Mouse (Mus musculus) liver, adult 2 months (tissue): Measurements from ENCODE around the gene Naxd. TPM values are rescaled to one million over a fixed set of nuclear protein-coding genes. Genes with fewer than 3 reads are reported as not detected.

ENCODE experiments used
- DNase-seq: peaks from one replicate; pipeline ENCODE4 v3.0.0-alpha.2; 2011; ENCODE audit warnings: low read depth, low spot score; ENCODE audit errors: extremely low read depth
- H3K27ac ChIP-seq: fragments of 200-500 bp; replicated peaks from 2 replicates; pipeline ENCODE4 v1.5.1; 2012; ENCODE audit warnings: low read depth, mild to moderate bottlenecking, control low read depth, inconsistent platforms, low read length; ENCODE audit not compliant: insufficient read depth
- H3K27me3 ChIP-seq: fragments of 200-500 bp; 2 replicates; pipeline ENCODE4 v1.6.1; 2012; ENCODE audit warnings: mild to moderate bottlenecking, moderate library complexity, low read length, inconsistent platforms; ENCODE audit not compliant: control insufficient read depth, insufficient read depth
- H3K36me3 ChIP-seq: fragments of 200-500 bp; 2 replicates; pipeline ENCODE4 v1.6.1; 2012; ENCODE audit warnings: low read length, inconsistent platforms; ENCODE audit not compliant: control insufficient read depth, insufficient read depth
- H3K4me1 ChIP-seq: fragments of 200-500 bp; 2 replicates; pipeline ENCODE4 v1.6.1; 2011; ENCODE audit warnings: low read length; ENCODE audit not compliant: control insufficient read depth, insufficient read depth
- H3K4me3 ChIP-seq: fragments of 200-500 bp; 2 replicates; pipeline ENCODE4 v1.5.1; 2011; ENCODE audit warnings: low read depth, mild to moderate bottlenecking, control low read depth, low read length, moderate library complexity; ENCODE audit not compliant: insufficient read depth
- H3K79me2 ChIP-seq: fragments of 200-500 bp; 2 replicates; pipeline ENCODE4 v1.6.1; 2012; ENCODE audit warnings: inconsistent platforms, mild to moderate bottlenecking, low read length, moderate library complexity; ENCODE audit not compliant: control insufficient read depth, insufficient read depth
- H3K9ac ChIP-seq: fragments of 200-500 bp; 2 replicates; pipeline ENCODE4 v1.6.1; 2012; ENCODE audit warnings: low read depth, mild to moderate bottlenecking, control low read depth, inconsistent platforms, low read length
- CTCF ChIP-seq: fragments of 200-500 bp; IDR thresholded peaks from 2 replicates; pipeline ENCODE4 v1.5.1; 2011; ENCODE audit warnings: low read depth, low read length, control low read depth
- POLR2A ChIP-seq: fragments of 200-500 bp; IDR thresholded peaks from 2 replicates; pipeline ENCODE4 v1.6.1; 2011; ENCODE audit warnings: low read length, control low read depth; ENCODE audit not compliant: insufficient read depth; ENCODE audit errors: extremely low read depth
- WGBS: fragments of 180-500 bp; shearing (Covaris S2); methylation state at CpG from one replicate; pipeline ENCODE4 v1.1.7; 2018; 5-methylcytosine and 5-hydroxymethylcytosine counted together
- polyA plus RNA-seq: library from polyadenylated mRNA; depleted of rRNA; stranded (reverse); fragments of >200 nt; gene quantifications from 2 replicates; pipeline ENCODE4 v1.2.3, GENCODE M21; 2012; rRNA removed
- total RNA-seq: library from RNA; depleted of rRNA; stranded (reverse); fragments of >200 nt; gene quantifications from 2 replicates; pipeline ENCODE4 v1.2.3, GENCODE M21; 2014; rRNA removed

Gene Naxd
- 84.7 and 94.8 TPM in 2 replicates for total RNA-seq
- polyA plus RNA-seq = 110 and 112 TPM in 2 replicates

DNA sequence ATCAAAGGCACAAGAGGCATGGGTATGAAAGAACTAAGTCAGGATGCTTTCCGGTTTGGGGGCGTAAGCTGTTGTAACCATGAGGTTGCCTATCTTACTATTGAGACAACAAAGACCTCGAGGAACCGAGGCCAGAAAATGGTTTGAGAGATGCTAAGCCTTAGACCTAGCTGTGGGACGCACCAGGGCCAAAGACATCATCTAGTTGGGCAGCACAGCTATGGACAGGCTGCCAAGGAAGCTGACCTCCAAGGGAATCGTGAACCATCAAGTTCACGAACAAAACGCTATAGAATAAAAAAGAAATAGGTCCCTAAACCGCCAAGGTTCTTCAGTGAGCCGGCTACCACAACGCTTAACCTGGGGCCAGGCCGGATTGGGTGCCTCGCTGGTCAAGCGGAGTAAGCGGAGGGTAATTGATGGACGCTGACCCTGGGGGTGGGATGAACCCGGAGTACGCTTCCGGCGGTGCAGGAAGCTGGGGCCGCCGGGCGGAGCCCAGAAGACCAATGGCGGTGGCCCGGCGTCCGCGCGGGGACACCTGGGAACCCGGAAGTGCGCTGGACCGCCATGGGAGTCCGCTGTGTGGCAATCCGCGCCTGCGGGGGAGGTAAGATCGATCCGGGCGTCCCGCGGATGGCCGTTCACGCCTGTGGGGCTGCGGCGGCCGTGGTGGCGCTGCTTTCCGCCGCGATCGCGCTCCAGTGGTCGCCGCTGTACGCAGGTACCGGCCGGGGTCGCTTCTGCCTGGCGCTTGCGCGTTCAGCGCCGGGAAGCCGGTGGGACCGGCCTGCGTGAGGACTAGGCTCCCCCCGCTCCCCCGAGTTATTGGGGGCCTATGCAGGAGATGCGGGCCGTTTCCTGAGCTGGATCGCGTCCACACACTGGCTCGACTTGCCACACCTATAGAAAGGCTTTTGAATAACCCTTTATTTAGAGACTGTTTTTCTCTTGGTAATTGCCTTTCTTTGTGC is at the start of gene Naxd:
Naxd (plus strand) TSS at position 490 of the 974 bp plus-strand sequence.
- H3K79me2 ChIP-seq = peaks cover 15% of the 10 kb centered on the region; the same call in 1 of the 2 replicates
- no peaks in the 10 kb centered on the region for H3K36me3 ChIP-seq
- WGBS = 3% methylated on average over 73 of the region's 73 CpGs
- H3K9ac ChIP-seq = peak within 1 kb of the TSS; percentile 93
- peaks cover 14% of the 10 kb centered on the region for H3K4me1 ChIP-seq
- H3K4me3 ChIP-seq = peak within 1 kb of the TSS; percentile 78
- peak within 1 kb of the TSS; percentile 67 for H3K27ac ChIP-seq
- TF ChIP-seq POLR2A (peak; percentile 55), CTCF (no peak)
- peak; percentile 82 for DNase-seq
- H3K27me3 ChIP-seq = no peaks in the 10 kb centered on the region

DNA sequence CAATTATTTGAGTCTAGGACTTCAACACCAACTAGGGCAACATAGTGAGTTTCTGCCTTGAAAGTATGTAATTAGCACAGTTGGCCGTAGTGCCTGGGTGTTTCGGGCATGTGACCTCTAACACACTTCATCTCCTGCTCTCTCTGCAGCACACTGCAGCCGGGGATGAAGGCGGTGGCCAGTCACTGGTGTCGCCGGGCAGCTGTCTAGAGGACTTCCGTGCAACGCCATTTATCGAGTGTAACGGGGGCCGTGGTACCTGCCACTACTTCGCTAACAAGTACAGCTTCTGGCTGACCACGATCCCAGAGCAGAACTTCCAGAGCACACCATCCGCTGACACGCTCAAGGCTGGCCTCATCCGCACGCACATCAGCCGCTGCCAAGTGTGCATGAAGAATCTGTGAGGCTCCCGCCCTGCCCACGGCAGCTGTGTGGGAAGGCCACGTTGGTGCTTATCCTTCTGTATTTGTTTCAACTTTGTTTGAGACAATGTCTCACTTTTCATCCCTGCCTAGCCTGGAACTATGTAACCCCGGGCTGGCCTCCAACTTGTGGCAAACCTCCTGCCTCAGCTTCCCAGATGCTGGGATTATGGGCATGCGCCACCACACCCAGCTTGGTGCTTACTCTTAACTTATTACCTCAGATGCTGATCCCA is 49.3 kb upstream of the Naxd start:
- 93% methylated on average over 23 of the region's 23 CpGs for WGBS

DNA sequence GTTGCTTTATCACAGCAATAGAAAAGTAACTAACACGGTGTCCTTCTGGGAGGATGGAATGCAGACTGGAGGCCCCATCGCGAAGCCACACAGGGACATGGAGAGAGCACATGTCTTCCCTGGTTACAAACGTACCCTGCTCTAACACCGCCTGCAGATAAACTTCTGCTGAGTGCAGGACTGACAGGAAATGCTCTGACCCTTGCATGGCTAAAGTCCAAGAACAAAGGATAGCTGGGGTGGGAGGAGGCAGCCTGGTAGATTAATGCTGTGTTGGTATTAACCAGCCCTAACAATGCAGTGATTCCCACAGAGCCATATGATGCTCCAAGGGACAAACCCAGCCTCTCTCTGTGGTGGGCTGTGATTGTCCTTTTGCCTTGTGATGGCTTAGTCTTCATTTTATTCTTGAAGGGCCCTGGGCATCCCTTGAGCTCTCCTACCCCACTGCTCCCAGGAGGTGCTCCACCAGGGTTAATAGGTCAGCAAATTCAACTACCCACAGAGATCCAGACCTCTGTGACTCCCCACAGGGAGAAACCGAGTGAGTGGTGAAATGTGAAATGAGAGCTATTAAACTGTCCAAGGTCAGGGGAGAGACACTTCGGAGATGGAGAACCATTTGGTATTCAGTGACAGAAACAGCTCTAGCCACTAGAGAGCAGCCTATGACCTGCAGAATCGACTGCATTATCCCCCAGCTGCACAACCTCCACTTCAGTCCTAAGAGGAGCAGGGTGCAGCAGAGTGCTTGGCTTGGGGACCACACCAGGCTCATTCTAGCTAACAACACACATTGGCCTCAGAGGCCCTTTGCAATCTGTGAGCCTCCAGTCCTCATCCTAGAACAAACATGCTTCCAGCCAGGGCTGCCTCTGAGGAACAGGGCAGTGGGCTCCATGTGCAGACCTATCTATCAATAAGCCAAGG is 46.9 kb upstream of the Naxd start:
- Histone ChIP-seq H3K79me2 (peaks cover 5% of the 10 kb centered on the region; the same call in 1 of the 2 replicates), H3K4me3 (no peak overlapping the region), H3K9ac (no peak overlapping the region), H3K27ac (no peak overlapping the region), H3K36me3 (peaks cover 6% of the 10 kb centered on the region; the same call in 1 of the 2 replicates), H3K4me1 (peaks cover 6% of the 10 kb centered on the region; the same call in 1 of the 2 replicates), H3K27me3 (no peaks in the 10 kb centered on the region)
- no peak for TF ChIP-seq POLR2A
- peak; percentile 70 for TF ChIP-seq CTCF
- 47% methylated on average over 8 of the region's 8 CpGs for WGBS
- DNase-seq = peak; percentile 26

More for the DNA sequence above, 49.3 kb upstream of the Naxd start:
- H3K4me3 ChIP-seq = no peak overlapping the region
- H3K4me1 ChIP-seq = peaks cover 6% of the 10 kb centered on the region; the same call in 1 of the 2 replicates
- H3K79me2 ChIP-seq = no peaks in the 10 kb centered on the region
- no peak overlapping the region for H3K27ac ChIP-seq
- 0 out of 2 replicates have a peak, but pooled peaks cover under 1% of the 10 kb centered on the region for H3K36me3 ChIP-seq
- no peak for TF ChIP-seq POLR2A
- no peak for TF ChIP-seq CTCF
- no peak for DNase-seq
- no peaks in the 10 kb centered on the region for H3K27me3 ChIP-seq
- H3K9ac ChIP-seq = no peak overlapping the region

DNA sequence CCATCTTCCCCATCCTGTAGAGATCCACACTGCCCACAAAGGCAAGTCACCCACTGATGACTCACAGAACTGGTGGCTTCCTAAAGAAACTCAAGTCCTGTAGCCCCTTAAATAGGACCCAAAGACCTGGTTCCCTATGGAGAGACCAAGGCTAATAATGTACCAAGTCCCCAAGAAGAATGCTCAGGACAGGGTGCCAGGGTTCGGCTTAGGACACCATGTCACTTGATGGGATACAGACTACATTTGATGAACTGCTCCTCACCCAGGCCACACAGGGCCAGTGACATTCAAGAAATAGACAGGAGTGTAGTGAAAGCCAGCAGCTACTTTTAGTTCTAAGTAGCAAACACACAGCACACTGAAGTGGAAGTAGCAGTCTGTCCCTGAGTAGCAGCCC is 45.2 kb upstream of the Naxd start:
- WGBS = 87% methylated on average over 1 of the region's 1 CpGs
- H3K79me2 ChIP-seq = peaks cover 11% of the 10 kb centered on the region; the same call in 1 of the 2 replicates
- TF ChIP-seq CTCF (no peak), POLR2A (no peak)
- no peak overlapping the region for H3K9ac ChIP-seq
- no peak for DNase-seq
- peaks cover 6% of the 10 kb centered on the region; the same call in 1 of the 2 replicates for H3K36me3 ChIP-seq
- H3K4me1 ChIP-seq = peaks cover 6% of the 10 kb centered on the region; the same call in 1 of the 2 replicates
- no peaks in the 10 kb centered on the region for H3K27me3 ChIP-seq
- no peak overlapping the region for H3K4me3 ChIP-seq
- H3K27ac ChIP-seq = no peak overlapping the region

DNA sequence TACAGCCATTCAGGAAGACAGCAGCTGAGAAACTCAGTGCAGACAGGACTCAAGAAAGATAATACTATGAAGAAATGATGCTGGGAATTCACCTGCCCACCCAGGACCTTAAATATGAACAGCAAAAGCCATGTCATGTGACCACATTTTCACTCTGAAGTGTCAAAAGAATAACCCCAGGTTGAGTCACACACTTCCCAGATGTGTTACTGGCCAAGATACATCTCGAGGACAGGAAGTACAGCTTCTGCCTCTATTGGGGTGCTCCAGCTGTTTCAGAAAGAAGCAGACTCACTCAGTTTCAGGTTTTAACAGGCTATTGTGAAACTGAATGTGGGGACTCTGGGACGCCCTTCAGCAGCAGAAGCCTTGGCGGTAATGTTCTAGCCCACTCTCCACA is 44.7 kb upstream of the Naxd start:
- peak; percentile 29 for DNase-seq
- TF ChIP-seq CTCF (no peak), POLR2A (no peak)
- Histone ChIP-seq H3K27ac (no peak overlapping the region), H3K27me3 (no peaks in the 10 kb centered on the region), H3K4me1 (peaks cover 9% of the 10 kb centered on the region), H3K9ac (no peak overlapping the region), H3K4me3 (no peak overlapping the region), H3K79me2 (peaks cover 11% of the 10 kb centered on the region; the same call in 1 of the 2 replicates), H3K36me3 (peaks cover 6% of the 10 kb centered on the region; the same call in 1 of the 2 replicates)
- 63% methylated on average over 3 of the region's 3 CpGs for WGBS
